Mouse (Mus musculus): ENCODE measurements around the gene Eef1a2. TPM values are rescaled to one million over a fixed set of nuclear protein-coding genes. Genes with fewer than 3 reads are reported as not detected.

Gene Eef1a2
- total and polyA plus RNA-seq, 3 experiments = 1,031 to 1,646 (median 1,434) TPM

DNA sequence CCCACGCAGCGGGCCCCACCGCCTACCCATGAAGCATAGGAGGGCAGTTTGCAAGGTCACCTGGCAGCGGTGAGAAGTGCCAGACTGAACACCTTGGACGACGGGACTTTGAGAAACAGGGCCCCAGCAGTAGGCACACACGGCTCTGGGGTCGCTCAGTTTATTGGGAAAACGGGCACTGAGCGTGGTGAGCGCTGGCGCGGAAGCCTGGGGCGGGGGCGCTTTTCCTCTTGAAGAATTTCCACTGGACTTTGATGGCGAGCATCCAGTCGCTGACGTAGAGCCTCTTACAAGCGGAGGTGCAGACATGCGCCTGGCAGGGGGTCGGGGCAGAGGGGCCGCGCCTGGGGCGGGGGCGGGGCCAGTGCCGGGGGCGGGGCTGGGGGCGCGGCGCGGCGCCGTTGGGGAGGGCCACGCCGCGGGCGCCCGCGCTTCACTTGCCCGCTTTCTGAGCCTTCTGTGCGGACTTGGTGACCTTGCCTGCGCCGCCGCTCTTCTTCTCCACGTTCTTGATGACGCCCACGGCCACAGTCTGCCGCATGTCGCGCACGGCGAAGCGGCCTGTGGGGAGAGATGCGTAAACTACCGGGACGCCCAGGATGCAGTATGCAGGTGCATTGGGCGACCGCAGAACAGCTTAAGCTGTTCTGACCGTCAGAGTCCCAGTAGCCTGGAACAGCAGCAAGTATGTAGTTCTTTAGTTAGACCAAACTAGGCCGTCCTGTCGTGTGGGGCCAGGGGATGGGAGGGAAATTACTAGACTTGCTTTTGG, 9.1 kb downstream of the Eef1a2 start:
- H3K36me3 ChIP-seq (ENCODE audit: control insufficient read depth, insufficient read depth, low read length) = peaks cover 6% of the 10 kb centered on the region; the same call in 1 of the 2 replicates
- H3K4me3 ChIP-seq = peak overlapping the region; percentile 43
- H3K27ac ChIP-seq = peak overlapping the region; percentile 16
- intact Hi-C loops (cut with DNase I) = no loop called here
- H3K9ac ChIP-seq (ENCODE audit: low read depth, low read length) = peak overlapping the region; percentile 48; the same call in 1 of the 2 replicates
- peaks cover 10% of the 10 kb centered on the region for H3K4me1 ChIP-seq (ENCODE audit: control insufficient read depth, insufficient read depth, low read length)
- DNase-seq = peak; percentile 55 to 60
- WGBS = 6% methylated on average over 61 of the region's 61 CpGs
- no peak for TF ChIP-seq CTCF (IDR thresholded peaks at IDR 0.05)
- no peak for TF ChIP-seq EP300 (IDR thresholded peaks at IDR 0.05; ENCODE audit: insufficient read depth, low read depth, low read length)
- no peak for TF ChIP-seq POLR2A (IDR thresholded peaks at IDR 0.05; ENCODE audit: insufficient read depth, low read depth, low read length)
- H3K79me2 ChIP-seq (replicated peaks; ENCODE audit: control insufficient read depth, insufficient read depth, low read length) = no peaks in the 10 kb centered on the region
- no peaks in the 10 kb centered on the region for H3K27me3 ChIP-seq (ENCODE audit: control insufficient read depth, insufficient read depth, low read length)

DNA sequence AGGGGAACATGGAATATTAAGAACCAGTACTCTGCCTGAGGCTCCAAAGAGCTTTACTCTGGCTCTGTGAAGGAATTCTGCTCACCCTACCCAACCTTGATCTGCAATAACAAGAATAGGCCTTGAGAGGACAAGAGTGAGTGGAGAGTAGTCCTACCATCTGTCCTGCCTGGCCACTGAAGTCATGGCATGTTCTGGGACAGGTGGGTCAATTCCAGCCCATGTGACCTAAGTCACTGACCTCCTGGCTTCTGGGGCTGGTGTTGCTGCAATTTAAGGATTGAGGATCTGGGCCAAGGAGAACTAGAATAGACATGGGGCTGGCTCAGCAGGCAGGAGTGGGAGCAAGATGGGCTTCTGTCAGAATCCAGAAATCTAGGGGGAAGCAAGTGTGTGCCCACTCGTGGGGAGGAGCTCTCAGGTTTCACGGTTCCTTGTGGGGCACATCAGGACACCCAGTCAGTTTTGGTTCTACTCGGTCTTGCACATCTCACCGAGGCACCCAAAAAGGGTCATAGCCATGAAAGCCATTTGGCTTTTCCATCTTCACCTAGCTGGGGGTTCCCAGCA, 9.8 kb downstream of the Eef1a2 start:
- H3K27me3 ChIP-seq (ENCODE audit: control insufficient read depth, insufficient read depth, low read length) = no peaks in the 10 kb centered on the region
- peak overlapping the region; percentile 16 for H3K27ac ChIP-seq

DNA sequence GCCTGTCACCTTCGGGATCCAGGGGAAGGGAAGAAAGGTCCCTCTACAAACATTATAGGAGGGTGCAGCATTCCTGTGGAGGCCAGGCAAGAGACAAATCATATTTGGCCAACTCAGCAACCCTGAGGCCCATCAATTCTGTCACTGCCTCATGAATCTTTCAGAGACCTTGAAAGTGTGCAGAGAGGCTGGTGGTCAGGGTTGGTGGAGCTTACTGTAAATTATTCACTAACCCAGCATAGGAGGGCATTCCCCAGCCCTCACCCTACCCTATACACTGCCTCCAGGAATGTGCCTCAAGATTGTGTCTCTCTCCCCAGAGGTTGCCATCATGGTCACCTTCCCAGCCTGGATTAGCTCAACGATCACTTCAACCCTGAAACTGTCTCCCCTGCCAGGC, 12.1 kb downstream of the Eef1a2 start:
- peaks cover 9% of the 10 kb centered on the region for H3K4me1 ChIP-seq (ENCODE audit: control insufficient read depth, insufficient read depth, low read length)
- H3K79me2 ChIP-seq (replicated peaks; ENCODE audit: control insufficient read depth, insufficient read depth, low read length) = no peaks in the 10 kb centered on the region
- 0 out of 2 replicates have a peak, but pooled peaks have one; percentile 15 for TF ChIP-seq POLR2A (IDR thresholded peaks at IDR 0.05; ENCODE audit: insufficient read depth, low read depth, low read length)
- no peak for TF ChIP-seq EP300 (IDR thresholded peaks at IDR 0.05; ENCODE audit: insufficient read depth, low read depth, low read length)
- intact Hi-C loops (cut with DNase I) = no loop called here
- H3K27ac ChIP-seq = no peak overlapping the region
- no peak for DNase-seq
- 74% methylated on average over 2 of the region's 2 CpGs for WGBS
- H3K36me3 ChIP-seq (ENCODE audit: control insufficient read depth, insufficient read depth, low read length) = no peaks in the 10 kb centered on the region; the same call in 1 of the 2 replicates
- no peak overlapping the region for H3K9ac ChIP-seq (ENCODE audit: low read depth, low read length)
- no peak overlapping the region for H3K4me3 ChIP-seq
- no peaks in the 10 kb centered on the region for H3K27me3 ChIP-seq (ENCODE audit: control insufficient read depth, insufficient read depth, low read length)

More for the DNA sequence above, 9.8 kb downstream of the Eef1a2 start:
- intact Hi-C loops (cut with DNase I) = no loop called here
- Histone ChIP-seq H3K36me3 (ENCODE audit: control insufficient read depth, insufficient read depth, low read length) (peaks cover 6% of the 10 kb centered on the region; the same call in 1 of the 2 replicates), H3K4me3 (no peak overlapping the region), H3K79me2 (replicated peaks; ENCODE audit: control insufficient read depth, insufficient read depth, low read length) (no peaks in the 10 kb centered on the region), H3K4me1 (ENCODE audit: control insufficient read depth, insufficient read depth, low read length) (peaks cover 10% of the 10 kb centered on the region), H3K9ac (ENCODE audit: low read depth, low read length) (no peak overlapping the region)
- peak in 1 of 2 experiments; percentile 41 for DNase-seq
- WGBS = 57% methylated on average over 4 of the region's 4 CpGs
- TF ChIP-seq POLR2A (IDR thresholded peaks at IDR 0.05; ENCODE audit: insufficient read depth, low read depth, low read length) = no peak; the same call in 1 of the 2 replicates
- 0 out of 2 replicates have a peak, but pooled peaks have one; percentile 8 for TF ChIP-seq EP300 (IDR thresholded peaks at IDR 0.05; ENCODE audit: insufficient read depth, low read depth, low read length)
- no peak for TF ChIP-seq CTCF (IDR thresholded peaks at IDR 0.05)

DNA sequence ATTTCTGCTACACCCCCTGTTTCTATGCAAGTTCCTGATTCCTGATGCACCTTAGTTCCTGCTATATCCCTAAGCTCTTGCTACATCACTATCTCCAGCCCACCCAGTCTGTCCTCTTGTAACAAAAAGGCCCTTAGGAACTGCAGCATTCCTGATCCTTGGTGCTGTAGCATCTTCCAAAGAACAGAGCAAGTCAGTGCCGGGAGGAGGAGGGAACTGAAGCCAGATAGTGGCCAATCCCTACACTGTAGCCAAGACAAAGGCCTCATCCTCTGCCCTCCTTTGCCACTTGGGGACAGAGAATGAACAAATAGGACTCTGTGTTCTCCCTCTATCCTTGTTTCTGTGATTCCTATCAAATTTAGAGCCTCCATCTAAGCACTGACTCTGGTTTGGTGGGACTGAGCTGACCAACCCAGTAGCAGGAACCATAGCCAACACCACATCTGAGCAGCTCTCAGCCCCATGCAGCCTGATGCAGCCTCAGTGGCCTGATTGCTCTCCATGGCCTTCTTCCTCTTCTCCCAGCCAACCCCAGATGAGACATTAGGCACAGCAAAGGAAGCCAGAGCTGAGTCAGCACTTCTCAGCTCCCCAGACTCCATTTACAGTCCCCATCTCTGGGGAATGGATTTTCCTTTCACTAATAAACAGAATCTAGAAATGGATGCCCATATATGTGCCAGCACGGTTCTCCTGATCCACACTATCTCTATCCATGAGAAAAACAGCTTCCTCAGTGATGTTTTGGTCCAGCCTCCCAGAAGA, 13.1 kb downstream of the Eef1a2 start:
- no peak overlapping the region for H3K4me3 ChIP-seq
- no peaks in the 10 kb centered on the region for H3K27me3 ChIP-seq (ENCODE audit: control insufficient read depth, insufficient read depth, low read length)
- no peaks in the 10 kb centered on the region; the same call in 1 of the 2 replicates for H3K36me3 ChIP-seq (ENCODE audit: control insufficient read depth, insufficient read depth, low read length)
- H3K27ac ChIP-seq = no peak overlapping the region
- H3K4me1 ChIP-seq (ENCODE audit: control insufficient read depth, insufficient read depth, low read length) = peaks cover 8% of the 10 kb centered on the region
- no peak overlapping the region for H3K9ac ChIP-seq (ENCODE audit: low read depth, low read length)
- no peak for DNase-seq
- 44% methylated on average over 2 of the region's 2 CpGs for WGBS
- intact Hi-C loops (cut with DNase I) = no loop called here
- no peaks in the 10 kb centered on the region for H3K79me2 ChIP-seq (replicated peaks; ENCODE audit: control insufficient read depth, insufficient read depth, low read length)
- no peak for TF ChIP-seq EP300 (IDR thresholded peaks at IDR 0.05; ENCODE audit: insufficient read depth, low read depth, low read length)
- no peak for TF ChIP-seq POLR2A (IDR thresholded peaks at IDR 0.05; ENCODE audit: insufficient read depth, low read depth, low read length)
- TF ChIP-seq CTCF (IDR thresholded peaks at IDR 0.05) = no peak

DNA sequence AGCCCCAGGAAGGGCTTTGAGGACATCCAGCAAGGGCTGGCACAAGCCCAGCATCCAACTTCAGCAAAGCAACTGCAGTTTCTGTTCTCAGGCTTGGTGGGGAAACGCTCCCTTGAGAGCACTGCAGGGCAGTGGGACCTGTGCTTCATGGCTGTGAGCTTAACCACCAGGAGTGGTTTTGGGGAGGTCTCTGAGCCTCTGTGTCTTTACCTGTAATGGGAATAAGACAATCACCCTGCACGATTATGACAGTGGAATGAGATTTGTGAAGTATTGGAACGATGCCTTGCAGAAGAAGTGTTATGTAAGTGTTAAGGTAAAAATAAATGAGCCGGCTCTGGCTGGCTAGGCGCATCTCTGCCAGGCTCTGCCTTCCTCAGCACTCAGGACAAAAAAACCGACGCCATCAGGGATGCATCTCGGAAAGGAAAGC, 14.1 kb downstream of the Eef1a2 start:
- no peak overlapping the region for H3K27ac ChIP-seq
- H3K9ac ChIP-seq (ENCODE audit: low read depth, low read length) = no peak overlapping the region
- DNase-seq = no peak
- no peaks in the 10 kb centered on the region for H3K79me2 ChIP-seq (replicated peaks; ENCODE audit: control insufficient read depth, insufficient read depth, low read length)
- intact Hi-C loops (cut with DNase I) = no loop called here
- 36% methylated on average over 8 of the region's 8 CpGs for WGBS
- H3K27me3 ChIP-seq (ENCODE audit: control insufficient read depth, insufficient read depth, low read length) = no peaks in the 10 kb centered on the region
- TF ChIP-seq EP300 (IDR thresholded peaks at IDR 0.05; ENCODE audit: insufficient read depth, low read depth, low read length) (no peak), CTCF (IDR thresholded peaks at IDR 0.05) (no peak), POLR2A (IDR thresholded peaks at IDR 0.05; ENCODE audit: insufficient read depth, low read depth, low read length) (no peak)
- H3K4me3 ChIP-seq = no peak overlapping the region
- H3K4me1 ChIP-seq (ENCODE audit: control insufficient read depth, insufficient read depth, low read length) = peaks cover 4% of the 10 kb centered on the region; the same call in 1 of the 2 replicates
- H3K36me3 ChIP-seq (ENCODE audit: control insufficient read depth, insufficient read depth, low read length) = no peaks in the 10 kb centered on the region; the same call in 1 of the 2 replicates

Data from heart, adult 2 months (tissue).